Mouse (Mus musculus) limb, embryonic 10.5 days (tissue): ENCODE measurements around the gene Commd4. TPM values are rescaled to one million over a fixed set of nuclear protein-coding genes. Genes with fewer than 3 reads are reported as not detected.

Source experiments
- DNase-seq: peaks from one replicate; pipeline ENCODE4 v3.0.0-alpha.2; 2017; ENCODE audit warnings: low spot score
- H3K27ac ChIP-seq: fragments of 300-500 bp; sonication (generic); 2 replicates; pipeline ENCODE4 v1.5.1; 2016; ENCODE audit warnings: mild to moderate bottlenecking
- H3K27me3 ChIP-seq: fragments of 300-500 bp; sonication (generic); 2 replicates; pipeline ENCODE4 v1.6.1; 2016; ENCODE audit warnings: low read depth, mild to moderate bottlenecking; ENCODE audit not compliant: poor library complexity, severe bottlenecking
- H3K36me3 ChIP-seq: fragments of 300-500 bp; sonication (generic); 2 replicates; pipeline ENCODE4 v1.6.1; 2016; ENCODE audit warnings: mild to moderate bottlenecking, moderate library complexity
- H3K4me1 ChIP-seq: fragments of 300-500 bp; sonication (generic); 2 replicates; pipeline ENCODE4 v1.6.1; 2016
- H3K4me3 ChIP-seq: fragments of 300-500 bp; sonication (generic); 2 replicates; pipeline ENCODE4 v1.5.1; 2016; ENCODE audit warnings: mild to moderate bottlenecking, moderate library complexity
- H3K9me3 ChIP-seq: fragments of 300-500 bp; sonication (generic); replicated peaks from 2 replicates; pipeline ENCODE4 v1.6.1; 2016; ENCODE audit warnings: mild to moderate bottlenecking
- WGBS: fragments of 180-500 bp; shearing (Covaris S2); methylation state at CpG from one replicate; pipeline ENCODE4 v1.1.7; 2016; 5-methylcytosine and 5-hydroxymethylcytosine counted together
- polyA plus RNA-seq: library from polyadenylated mRNA; unstranded; fragments of >200 nt; fragmentation: Nextera tagmentation; extraction: Ambion mirVana; gene quantifications from 2 replicates; pipeline ENCODE4 v1.2.1, GENCODE M21; 2016

Commd4 gene
- polyA plus RNA-seq, 1 experiment from 2014 or later: 106 TPM

DNA sequence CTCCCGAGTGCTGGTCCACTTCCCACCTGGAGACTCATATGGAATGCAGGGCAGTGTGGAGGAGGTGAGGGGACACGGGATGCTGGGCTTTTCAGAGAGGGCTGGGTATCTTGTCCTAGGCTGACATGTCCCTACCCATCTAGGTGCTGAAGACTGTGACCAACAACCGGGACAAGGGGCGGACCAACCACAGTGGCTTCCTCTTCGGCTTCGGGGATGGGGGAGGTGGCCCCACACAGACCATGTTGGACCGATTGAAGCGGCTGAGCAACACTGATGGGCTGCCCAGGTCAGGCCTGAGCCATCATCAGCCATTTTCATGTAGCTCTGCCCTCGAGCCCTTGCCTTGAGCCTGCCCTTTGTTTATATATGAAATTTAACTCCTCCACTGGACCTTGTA is 20.4 kb downstream of the Commd4 start:
- WGBS: 90% methylated on average over 9 of the region's 9 CpGs
- peaks cover 91% of the 10 kb centered on the region for H3K36me3 ChIP-seq

GRCm38 (mm10) chr9:57137246-57137645 is 20.9 kb downstream of the Commd4 start:
- Histone ChIP-seq H3K27ac (no peak overlapping the region), H3K4me1 (no peaks in the 10 kb centered on the region), H3K4me3 (no peak overlapping the region), H3K27me3 (no peaks in the 10 kb centered on the region), H3K36me3 (peaks cover 86% of the 10 kb centered on the region), H3K9me3 (no peaks in the 10 kb centered on the region)
- 88% methylated on average over 6 of the region's 6 CpGs for WGBS
- no peak for DNase-seq

More for the DNA sequence above, 20.4 kb downstream of the Commd4 start:
- Histone ChIP-seq H3K4me3 (no peak overlapping the region), H3K27me3 (no peaks in the 10 kb centered on the region), H3K27ac (no peak overlapping the region), H3K4me1 (no peaks in the 10 kb centered on the region), H3K9me3 (no peaks in the 10 kb centered on the region)
- no peak for DNase-seq

DNA sequence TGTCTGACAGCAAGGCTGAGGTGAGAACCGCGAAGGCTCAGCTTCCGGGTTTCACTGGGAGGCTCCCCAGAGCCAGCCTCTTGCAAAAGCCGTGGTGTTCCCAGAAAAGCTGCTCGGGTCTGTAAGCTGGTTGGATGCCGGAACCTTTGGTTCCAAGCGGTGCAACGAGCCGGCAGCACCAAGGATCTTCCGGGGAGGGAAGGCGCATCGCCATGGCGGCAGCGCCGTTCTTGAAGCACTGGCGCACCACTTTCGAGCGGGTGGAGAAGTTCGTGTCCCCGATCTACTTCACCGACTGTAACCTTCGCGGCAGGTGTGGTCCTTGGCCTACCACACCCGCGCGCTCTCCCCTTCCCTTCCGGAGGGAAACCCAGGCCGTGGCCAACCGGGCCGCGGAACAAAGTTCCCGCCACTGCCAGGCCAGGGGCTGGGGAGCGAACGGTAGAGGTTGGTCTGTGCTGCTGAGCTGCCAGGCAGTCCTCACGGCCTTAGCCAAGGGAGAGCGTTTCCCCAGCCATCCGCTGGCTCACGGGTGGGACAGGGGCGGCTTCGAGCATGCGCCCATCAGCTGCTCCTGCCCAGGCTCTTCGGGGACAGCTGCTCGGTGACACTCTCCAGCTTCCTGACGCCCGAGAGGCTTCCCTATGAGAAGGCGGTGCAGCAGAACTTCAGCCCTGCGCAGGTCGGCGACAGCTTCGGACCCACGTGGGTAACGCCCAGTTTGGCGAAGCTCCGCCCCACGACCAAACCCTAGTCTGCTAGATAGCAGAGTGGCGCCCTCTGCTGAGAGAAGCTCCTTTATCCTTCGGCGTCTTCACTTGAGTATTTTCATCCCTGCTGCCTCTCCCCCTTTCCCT is 27.3 kb downstream of the Commd4 start, which contains the start of gene Man2c1:
TSS of gene Man2c1 (plus strand) at position 114 of the 857 bp plus-strand sequence.
- peaks cover 56% of the 10 kb centered on the region for H3K36me3 ChIP-seq
- under 1% methylated on average over 58 of the region's 58 CpGs for WGBS
- peaks cover 18% of the 10 kb centered on the region for H3K4me1 ChIP-seq
- no peaks in the 10 kb centered on the region for H3K27me3 ChIP-seq
- H3K9me3 ChIP-seq: no peaks in the 10 kb centered on the region
- peak within 1 kb of the TSS; percentile 75 for H3K4me3 ChIP-seq
- H3K27ac ChIP-seq: peak within 1 kb of the TSS; percentile 88
- DNase-seq: peak; percentile 88

GRCm38 (mm10) chr9:57129641-57130040 is 28.5 kb downstream of the Commd4 start:
- H3K4me1 ChIP-seq: peaks cover 18% of the 10 kb centered on the region
- peak overlapping the region; percentile 75; the same call in 1 of the 2 replicates for H3K4me3 ChIP-seq
- peaks cover 56% of the 10 kb centered on the region for H3K36me3 ChIP-seq
- H3K9me3 ChIP-seq: no peaks in the 10 kb centered on the region
- H3K27me3 ChIP-seq: no peaks in the 10 kb centered on the region
- DNase-seq: no peak
- H3K27ac ChIP-seq: no peak overlapping the region

DNA sequence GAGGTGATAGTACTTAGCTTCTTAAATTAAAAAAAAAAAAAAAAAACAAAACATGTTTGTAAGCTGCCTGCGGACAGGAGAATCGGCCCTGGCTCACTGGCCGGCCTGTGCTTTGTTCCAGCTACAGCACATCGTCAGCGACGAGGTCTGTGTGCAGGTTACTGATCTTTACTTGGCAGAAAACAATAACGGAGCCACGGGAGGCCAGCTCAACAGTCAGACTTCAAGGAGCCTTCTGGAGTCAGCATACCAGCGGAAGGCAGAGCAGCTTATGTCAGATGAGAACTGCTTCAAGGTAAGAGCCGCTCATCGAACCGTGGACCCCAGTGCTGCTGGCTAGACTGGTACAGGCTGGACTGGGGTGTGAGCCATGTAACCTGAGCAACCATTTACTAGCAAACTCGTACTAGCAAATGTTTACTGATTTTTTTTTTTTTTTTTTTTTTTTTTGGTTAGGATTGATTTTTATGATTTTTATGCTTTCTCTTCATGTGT is 40.8 kb downstream of the Commd4 start:
- Histone ChIP-seq H3K4me1 (no peaks in the 10 kb centered on the region), H3K27ac (no peak overlapping the region), H3K4me3 (no peak overlapping the region), H3K36me3 (peaks cover 99% of the 10 kb centered on the region), H3K27me3 (no peaks in the 10 kb centered on the region), H3K9me3 (no peaks in the 10 kb centered on the region)
- WGBS: 95% methylated on average over 13 of the region's 13 CpGs
- DNase-seq: no peak

Other genes with a start within 250 kb of the Commd4 start
- 9.3 and 11.6 TPM in 2 replicates for gene Snx33, start 230.0 kb downstream of the Commd4 start, polyA plus RNA-seq
- 70.5 and 77.9 TPM in 2 replicates for gene Imp3, start 220.9 kb downstream of the Commd4 start, polyA plus RNA-seq
- 27.0 and 31.6 TPM in 2 replicates for gene Snupn, start 207.5 kb downstream of the Commd4 start, polyA plus RNA-seq
- 24.6 and 27.6 TPM in 2 replicates for gene Ptpn9, start 163.4 kb downstream of the Commd4 start, polyA plus RNA-seq
- gene Sin3a, start 86.3 kb downstream of the Commd4 start, polyA plus RNA-seq: 60.5 and 62.5 TPM in 2 replicates
- 62.2 and 72.1 TPM in 2 replicates for gene Man2c1, start 27.6 kb downstream of the Commd4 start, polyA plus RNA-seq
- gene Neil1, start 10.0 kb downstream of the Commd4 start, polyA plus RNA-seq: 6.1 and 6.9 TPM in 2 replicates
- not detected in 2 replicates for gene Trcg1, start 78.2 kb upstream of the Commd4 start, polyA plus RNA-seq
- gene 1700017B05Rik, start 104.3 kb upstream of the Commd4 start, polyA plus RNA-seq: 17.7 and 19.2 TPM in 2 replicates